In genomic region chr19:44408223-44408545, GRCm38 (mm10) we compare ENCODE assay signal across 7 mouse cellular contexts. TPM values are rescaled to one million over a fixed set of nuclear protein-coding genes. Genes with fewer than 3 reads are reported as not detected.
DNase-seq lines count a peak whose midpoint lies in the region; ATAC-seq lines count a peak whose summit lies in the region.

No protein-coding gene starts in this region.

- no peaks in the 10 kb centered on the region for H3K9me3 ChIP-seq in hindbrain, embryonic 16.5 days (ENCODE audit: control insufficient read depth, low read length)

- H3K4me2 ChIP-seq in hindbrain, embryonic 16.5 days (ENCODE audit: low read length), result peak overlapping the region; percentile 93

- peak; percentile 72 for ATAC-seq in hindbrain, embryonic 16.5 days

- H3K36me3 ChIP-seq in hindbrain, embryonic 16.5 days (ENCODE audit: control insufficient read depth, insufficient read depth, low read length), result no peaks in the 10 kb centered on the region

- peaks cover 15% of the 10 kb centered on the region for H3K4me1 ChIP-seq in hindbrain, embryonic 16.5 days (ENCODE audit: control insufficient read depth, insufficient read depth, low read depth, low read length)

- no peaks in the 10 kb centered on the region for H3K27me3 ChIP-seq in hindbrain, embryonic 16.5 days (replicated peaks; ENCODE audit: control insufficient read depth, insufficient read depth, low read length)

- under 1% methylated on average over 14 of the region's 14 CpGs for WGBS in hindbrain, embryonic 16.5 days

- H3K9ac ChIP-seq in hindbrain, embryonic 16.5 days (ENCODE audit: low read depth, low read length), result peak overlapping the region; percentile 59

- H3K27ac ChIP-seq in hindbrain, embryonic 16.5 days (ENCODE audit: low read depth, low read length), result peak overlapping the region; percentile 85

- DNase-seq in adrenal gland, adult (ENCODE audit: inconsistent age in 2 of 2, low spot score in 1 of 2), result peak; percentile 76 to 87
- peak; percentile 62 to 66 for DNase-seq in cerebellum, postnatal 10 days
- peak; percentile 68 for DNase-seq in gastrocnemius, adult 18-20 months (ENCODE audit: low spot score)
- peak; percentile 27 to 36 for DNase-seq in left cerebral cortex, adult 8-10 months (ENCODE audit: low spot score in 2 of 2)
- DNase-seq in lung, postnatal 4 days, result peak; percentile 77 to 84
- DNase-seq in right cerebral cortex, postnatal 10 days (ENCODE audit: low spot score in 2 of 2), result peak; percentile 74

- H3K4me3 ChIP-seq in hindbrain, embryonic 16.5 days (ENCODE audit: low read length), result peak overlapping the region; percentile 64

RNA-seq across cellular contexts. Expression of gene Scd1, which starts 0.5 kb away (rescaled TPM):
- 10 to 100 TPM; 20.6 to 38.0 TPM for total RNA-seq in gastrocnemius, adult 18-20 months (2021)
- 7.9 and 9.3 TPM in 2 replicates for polyA plus RNA-seq in hindbrain, embryonic 16.5 days (2015; fragmentation: Nextera tagmentation; extraction: Ambion mirVana)
- total RNA-seq in left cerebral cortex, adult 8-10 months (2022), result 100 to 1,000 TPM; 171 to 176 (median 174) TPM

Comparison
In these comparisons a context has a peak if more than half of its experiments do, and no peak if none do; other contexts are left out.
1. Peak in every context shown above with its lines: DNase-seq, ATAC-seq, H3K4me3 ChIP-seq and H3K27ac ChIP-seq.
2. DNase-seq: peak in every context shown above with its lines; median percentile 82 in adrenal gland, adult; 80 in lung, postnatal 4 days; 74 in right cerebral cortex, postnatal 10 days; 68 in gastrocnemius, adult 18-20 months; 64 in cerebellum, postnatal 10 days; 32 in left cerebral cortex, adult 8-10 months.
3. RNA of gene Scd1, which starts 0.5 kb away (total RNA-seq): 171 to 176 TPM in left cerebral cortex, adult 8-10 months; 20.6 to 38.0 TPM in gastrocnemius, adult 18-20 months; every median in the first group is over 4 times any median in the second.